Mouse (Mus musculus) hindbrain, postnatal 0 days (tissue): ENCODE measurements around the gene Slc15a5. TPM values are rescaled to one million over a fixed set of nuclear protein-coding genes. Genes with fewer than 3 reads are reported as not detected.

ENCODE experiments used
- ATAC-seq: fragments of 200-750 bp; cut with Nextera tagmentation; 2 replicates; pipeline ENCODE4 v1.8.0; 2017; ENCODE audit warnings: mild to moderate bottlenecking, moderate TSS enrichment, moderate library complexity
- DNase-seq: peaks from one replicate; pipeline ENCODE4 v3.0.0-alpha.2; 2015; ENCODE audit warnings: low spot score
- H3K27ac ChIP-seq: fragments of 300-500 bp; sonication (generic); 2 replicates; pipeline ENCODE4 v1.5.1; 2014; ENCODE audit warnings: mild to moderate bottlenecking
- H3K27me3 ChIP-seq: fragments of 300-500 bp; sonication (generic); 2 replicates; pipeline ENCODE4 v1.6.1; 2014; ENCODE audit warnings: low read length, mixed read lengths; ENCODE audit not compliant: insufficient read depth
- H3K36me3 ChIP-seq: fragments of 300-500 bp; sonication (generic); 2 replicates; pipeline ENCODE4 v1.6.1; 2014; ENCODE audit warnings: low read length, mixed read lengths; ENCODE audit not compliant: insufficient read depth
- H3K4me1 ChIP-seq: fragments of 300-500 bp; sonication (generic); 2 replicates; pipeline ENCODE4 v1.6.1; 2014; ENCODE audit warnings: antibody characterized with exemption, low read length, mixed read lengths; ENCODE audit not compliant: insufficient read depth
- H3K4me2 ChIP-seq: fragments of 300-500 bp; sonication (generic); 2 replicates; pipeline ENCODE4 v1.6.1; 2014; ENCODE audit warnings: low read depth, mild to moderate bottlenecking, low read length, moderate library complexity, mixed read lengths
- H3K4me3 ChIP-seq: fragments of 300-500 bp; sonication (generic); 2 replicates; pipeline ENCODE4 v1.5.1; 2014; ENCODE audit warnings: low read length
- H3K9ac ChIP-seq: fragments of 300-500 bp; sonication (generic); replicated peaks from 2 replicates; pipeline ENCODE4 v1.6.1; 2014; ENCODE audit warnings: mild to moderate bottlenecking, low read length, moderate library complexity, mixed read lengths
- H3K9me3 ChIP-seq: fragments of 300-500 bp; sonication (generic); 2 replicates; pipeline ENCODE4 v1.6.1; 2016; ENCODE audit warnings: low read length, mixed read lengths
- CTCF ChIP-seq: IDR thresholded peaks from 2 replicates; pipeline ENCODE4 v1.5.1; 2016; ENCODE audit warnings: antibody characterized with exemption, control low read depth, low read depth
- WGBS: fragments of 180-500 bp; shearing (Covaris S2); extraction: QIAGEN DNeasy Blood & Tissue Kit; methylation state at CpG from one replicate; pipeline ENCODE4 v1.1.7; 2014; 5-methylcytosine and 5-hydroxymethylcytosine counted together
- polyA plus RNA-seq: library from polyadenylated mRNA; unstranded; fragments of >200 nt; fragmentation: Nextera tagmentation; extraction: Ambion mirVana; gene quantifications from 2 replicates; pipeline ENCODE4 v1.2.1, GENCODE M21; 2015
- total RNA-seq: library from RNA; depleted of rRNA; stranded (reverse); fragments of >200 nt; gene quantifications from 2 replicates; pipeline ENCODE4 v1.2.3, GENCODE M21; 2014

Slc15a5 gene
- total and polyA plus RNA-seq, 2 experiments from 2014 or later, result 0.15 TPM; not detected in 1

GRCm38 (mm10) chr6:138073540-138073939, 6.2 kb downstream of the Slc15a5 start:
- DNase-seq, result no peak

GRCm38 (mm10) chr6:138072963-138073339, 6.8 kb downstream of the Slc15a5 start:
- H3K9ac ChIP-seq, result no peak overlapping the region
- no peak overlapping the region for H3K27ac ChIP-seq
- DNase-seq (no peak), ATAC-seq (no peak)
- WGBS, result 77% methylated on average over 8 of the region's 8 CpGs
- TF ChIP-seq CTCF, result no peak
- H3K36me3 ChIP-seq, result no peaks in the 10 kb centered on the region
- H3K27me3 ChIP-seq, result no peaks in the 10 kb centered on the region
- H3K4me3 ChIP-seq, result no peak overlapping the region
- no peaks in the 10 kb centered on the region for H3K4me1 ChIP-seq
- H3K4me2 ChIP-seq, result no peak overlapping the region
- H3K9me3 ChIP-seq, result no peaks in the 10 kb centered on the region

More at GRCm38 (mm10) chr6:138073540-138073939, 6.2 kb downstream of the Slc15a5 start:
- Histone ChIP-seq H3K36me3 (no peaks in the 10 kb centered on the region), H3K4me2 (no peak overlapping the region), H3K4me1 (no peaks in the 10 kb centered on the region), H3K4me3 (no peak overlapping the region), H3K9me3 (no peaks in the 10 kb centered on the region), H3K9ac (no peak overlapping the region), H3K27me3 (no peaks in the 10 kb centered on the region), H3K27ac (no peak overlapping the region)
- WGBS, result 87% methylated on average over 2 of the region's 2 CpGs
- TF ChIP-seq CTCF, result no peak
- ATAC-seq, result no peak

- no peak for ATAC-seq
- Histone ChIP-seq H3K4me3 (no peak overlapping the region), H3K4me1 (no peaks in the 10 kb centered on the region), H3K36me3 (no peaks in the 10 kb centered on the region), H3K27ac (no peak overlapping the region), H3K9me3 (no peaks in the 10 kb centered on the region), H3K9ac (no peak overlapping the region), H3K27me3 (no peaks in the 10 kb centered on the region), H3K4me2 (no peak overlapping the region)
- 88% methylated on average over 5 of the region's 5 CpGs for WGBS
- no peak for TF ChIP-seq CTCF
- no peak for DNase-seq
Observed at GRCm38 (mm10) chr6:138072110-138072962, 7.4 kb downstream of the Slc15a5 start.

- Histone ChIP-seq H3K36me3 (no peaks in the 10 kb centered on the region), H3K4me1 (no peaks in the 10 kb centered on the region), H3K4me2 (no peak overlapping the region), H3K27me3 (no peaks in the 10 kb centered on the region), H3K9me3 (no peaks in the 10 kb centered on the region), H3K4me3 (no peak overlapping the region), H3K27ac (no peak overlapping the region), H3K9ac (no peak overlapping the region)
- 58% methylated on average over 4 of the region's 4 CpGs for WGBS
- ATAC-seq, result no peak
- no peak for TF ChIP-seq CTCF
- no peak for DNase-seq
Observed at GRCm38 (mm10) chr6:138071505-138072107, 8.1 kb downstream of the Slc15a5 start.

- no peak overlapping the region for H3K4me2 ChIP-seq
- H3K36me3 ChIP-seq, result no peaks in the 10 kb centered on the region
- no peaks in the 10 kb centered on the region for H3K27me3 ChIP-seq
- no peak for DNase-seq
- no peaks in the 10 kb centered on the region for H3K4me1 ChIP-seq
- H3K4me3 ChIP-seq, result no peak overlapping the region
- no peak for TF ChIP-seq CTCF
- H3K9ac ChIP-seq, result no peak overlapping the region
- WGBS, result 61% methylated on average over 13 of the region's 13 CpGs
- no peaks in the 10 kb centered on the region for H3K9me3 ChIP-seq
- no peak overlapping the region for H3K27ac ChIP-seq
- ATAC-seq, result no peak
Observed at GRCm38 (mm10) chr6:138070720-138071504, 8.8 kb downstream of the Slc15a5 start.

GRCm38 (mm10) chr6:138069921-138070320, 9.8 kb downstream of the Slc15a5 start:
- H3K9ac ChIP-seq, result no peak overlapping the region
- H3K27me3 ChIP-seq, result no peaks in the 10 kb centered on the region
- no peak for DNase-seq
- no peak overlapping the region for H3K4me3 ChIP-seq
- H3K4me2 ChIP-seq, result no peak overlapping the region
- H3K27ac ChIP-seq, result no peak overlapping the region
- no peak for ATAC-seq
- no peaks in the 10 kb centered on the region for H3K4me1 ChIP-seq
- no peaks in the 10 kb centered on the region for H3K36me3 ChIP-seq
- WGBS, result 88% methylated on average over 10 of the region's 10 CpGs
- H3K9me3 ChIP-seq, result no peaks in the 10 kb centered on the region
- no peak for TF ChIP-seq CTCF
